Mouse (Mus musculus) hindlimb bud, embryonic 11.5 days (tissue): ENCODE data around the gene Gab1.

ENCODE experiments used
- DNase-seq: peaks from one replicate; pipeline ENCODE4 v3.0.0-alpha.2; 2012; ENCODE audit warnings: low read depth, low spot score; ENCODE audit errors: extremely low spot score

Gab1 gene

DNA sequence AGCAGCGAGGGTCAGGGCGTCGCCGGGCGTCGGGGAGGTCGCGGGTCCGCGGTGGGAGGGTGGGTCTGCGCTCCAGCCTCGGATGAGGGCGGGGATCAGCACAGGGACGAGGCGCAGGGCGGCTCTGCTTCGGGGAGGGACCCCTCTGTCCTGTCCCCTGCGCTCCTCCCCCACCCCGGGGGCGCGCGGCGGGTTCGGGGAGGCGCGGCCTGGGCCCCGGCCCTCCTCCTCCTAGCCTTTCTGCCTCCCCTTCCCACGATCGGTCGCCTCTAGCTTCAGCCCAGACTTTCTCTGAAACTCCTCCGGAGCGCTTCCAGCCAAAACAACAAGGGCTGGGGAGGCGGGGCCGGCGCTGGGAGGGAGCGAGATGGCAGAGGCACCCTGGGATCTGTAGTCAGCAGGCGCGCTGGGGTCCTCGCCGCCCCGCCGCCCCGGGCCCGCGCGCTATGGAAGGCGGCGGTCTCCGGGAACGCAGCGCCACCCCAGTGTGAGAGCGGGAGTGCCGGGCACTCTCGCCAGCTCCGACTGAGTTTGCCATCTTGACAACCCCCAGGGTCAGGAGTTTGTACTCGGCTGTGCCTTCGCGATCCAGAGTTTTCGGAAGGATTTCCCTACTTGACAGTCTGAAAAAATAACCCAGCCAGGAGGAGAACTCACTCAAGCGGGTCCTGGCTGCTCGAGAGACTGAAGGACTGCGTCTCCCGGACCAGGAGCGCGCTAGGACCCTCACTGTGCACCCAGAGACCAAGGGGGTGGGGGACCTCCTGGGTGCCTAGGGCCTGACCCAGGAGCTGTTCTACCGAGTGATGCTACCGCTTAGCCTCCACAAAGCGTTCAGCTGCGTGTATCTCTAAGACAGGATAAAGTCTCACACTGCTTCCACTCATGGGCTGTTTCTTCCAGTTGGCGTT is at the start of gene Gab1:
Gene Gab1 (minus strand): TSS at position 324 of the 911 bp plus-strand sequence.
- DNase-seq, result no peak

DNA sequence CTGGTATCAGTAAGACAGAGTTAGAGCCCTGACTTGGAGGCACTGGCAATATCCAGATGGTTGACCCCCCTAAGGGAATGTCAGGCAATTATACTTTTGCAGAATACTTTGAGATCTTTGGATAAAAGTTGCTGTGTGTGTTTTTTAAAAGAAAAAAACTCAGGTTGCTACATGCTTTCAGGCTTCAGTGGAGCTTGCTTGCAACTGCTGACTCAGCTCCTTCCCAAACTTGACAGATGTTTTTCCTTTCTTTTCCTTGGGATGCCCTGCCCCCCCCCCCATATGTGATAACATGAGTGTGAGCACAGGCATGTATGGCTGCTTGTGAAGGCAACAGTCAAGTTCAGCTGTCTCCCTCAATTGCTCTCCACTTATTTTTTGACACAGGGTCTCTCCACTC is 48.5 kb upstream of the Gab1 start:
- no peak for DNase-seq

DNA sequence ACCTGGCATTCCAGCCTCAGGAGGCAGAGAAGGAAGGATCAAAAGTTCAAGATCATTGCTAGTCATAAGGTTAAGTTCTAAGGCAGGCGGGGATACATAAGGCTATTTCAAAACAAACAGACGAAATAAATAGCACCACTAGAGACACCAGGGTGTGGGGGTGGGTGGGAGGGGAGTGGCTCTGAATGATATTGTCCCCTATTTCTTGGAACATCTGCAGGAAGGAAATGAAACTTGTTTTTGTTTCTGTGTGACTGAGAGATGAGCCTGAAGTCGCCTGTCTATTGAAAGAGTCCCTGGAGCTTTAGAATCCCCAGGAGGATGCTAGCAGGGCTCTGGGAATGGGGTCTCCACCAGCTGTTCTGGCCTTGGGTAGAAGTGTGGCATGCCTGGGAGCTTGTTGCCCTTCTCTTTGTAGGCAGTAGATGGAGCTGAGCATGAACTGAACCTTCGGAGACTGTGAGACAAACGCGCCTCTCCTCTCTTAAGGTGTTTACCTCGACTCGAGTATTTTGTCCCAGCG is 43.5 kb upstream of the Gab1 start:
- no peak for DNase-seq

DNA sequence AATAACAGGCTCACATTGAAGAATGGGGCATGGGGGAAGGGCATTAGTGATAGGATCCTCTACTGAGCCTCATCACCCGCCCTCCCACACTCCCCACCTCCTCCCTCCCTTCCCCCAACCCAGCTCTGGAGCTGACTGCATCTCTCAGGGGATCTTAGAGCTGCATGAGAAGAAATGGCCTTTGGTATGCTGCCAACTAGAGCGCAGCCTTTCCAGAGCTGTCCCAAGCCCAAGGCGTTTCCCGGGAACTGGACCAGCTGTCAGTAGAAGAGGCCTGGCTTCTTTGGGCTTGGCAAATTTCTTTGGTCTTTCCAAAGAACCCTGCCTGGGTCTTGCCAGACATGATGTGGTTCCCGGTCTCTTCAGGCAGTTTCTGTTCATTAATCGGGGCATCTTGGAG is 42.3 kb upstream of the Gab1 start:
- no peak for DNase-seq

DNA sequence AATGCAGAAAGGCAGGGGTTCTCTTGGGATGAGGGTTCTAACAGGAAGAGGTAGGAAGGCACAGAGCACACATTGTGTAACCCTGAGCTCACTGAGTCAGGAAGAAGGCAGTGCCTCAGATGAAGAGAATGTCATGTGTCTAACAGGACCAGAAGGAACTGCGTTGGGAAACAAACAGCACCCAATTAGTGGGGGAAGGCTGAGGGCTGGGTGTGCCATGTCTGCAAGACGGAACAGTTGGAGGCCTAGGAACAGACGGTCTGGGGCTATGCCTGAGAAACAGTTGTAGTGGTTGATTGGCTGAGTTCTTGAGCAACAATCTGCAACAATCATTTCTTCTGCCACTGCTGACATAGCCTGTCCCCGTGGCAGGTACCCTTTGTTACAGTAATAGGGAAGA is 38.8 kb upstream of the Gab1 start:
- DNase-seq, result no peak

DNA sequence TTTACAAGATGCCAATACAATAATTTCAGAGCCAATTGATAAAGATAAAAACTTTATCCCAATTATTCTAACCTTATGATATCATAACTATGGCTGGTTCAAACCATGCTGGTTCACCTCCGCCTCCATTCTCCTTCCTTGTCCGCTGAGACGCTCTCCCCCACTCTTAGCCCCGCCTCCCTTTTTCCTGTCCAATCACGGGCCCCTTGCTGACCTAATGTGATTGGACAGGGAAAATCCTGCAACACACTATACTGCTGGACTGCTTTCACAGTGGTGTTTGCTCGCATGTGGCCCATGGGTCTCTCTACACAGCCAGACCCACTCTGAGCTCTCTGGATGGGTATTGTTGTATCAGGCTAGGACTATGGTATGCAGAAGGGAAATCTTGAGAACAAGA is 38.2 kb upstream of the Gab1 start:
- no peak for DNase-seq

DNA sequence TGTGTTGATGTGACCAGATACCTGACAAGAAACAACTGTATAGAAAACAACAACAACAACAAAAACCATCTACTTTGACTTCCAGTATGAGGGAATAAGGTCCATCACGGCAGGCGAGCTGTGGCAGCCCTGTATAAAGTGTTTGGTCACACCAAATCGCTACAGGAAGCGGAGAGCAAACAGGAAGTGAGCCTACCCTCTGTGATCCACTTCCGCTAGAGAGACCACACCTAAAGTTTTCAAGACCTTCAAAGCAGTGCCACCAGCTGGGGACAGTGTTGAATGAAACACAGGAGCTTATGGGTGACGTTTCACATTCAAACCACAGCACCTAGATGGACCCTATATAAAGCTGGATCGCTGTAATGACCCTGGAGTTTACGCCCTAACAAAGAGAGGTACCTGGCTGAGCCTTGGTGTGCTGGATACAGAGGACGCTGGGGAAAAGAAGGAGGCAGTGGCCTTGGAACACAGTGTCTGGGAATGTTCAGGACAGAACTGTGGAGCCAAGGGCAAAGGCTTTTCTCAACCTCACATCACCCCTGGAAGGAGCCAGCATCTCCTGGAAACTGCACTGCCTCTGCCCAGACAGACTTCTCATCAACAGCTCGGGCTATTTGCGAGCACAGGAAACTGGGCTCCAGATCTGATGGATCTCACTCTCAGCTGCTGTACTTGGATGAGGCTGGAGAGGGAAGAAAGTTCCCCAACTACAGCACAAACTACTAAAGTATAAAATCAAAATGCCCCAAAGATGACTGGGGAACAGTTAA is 36.3 kb upstream of the Gab1 start:
- no peak for DNase-seq

DNA sequence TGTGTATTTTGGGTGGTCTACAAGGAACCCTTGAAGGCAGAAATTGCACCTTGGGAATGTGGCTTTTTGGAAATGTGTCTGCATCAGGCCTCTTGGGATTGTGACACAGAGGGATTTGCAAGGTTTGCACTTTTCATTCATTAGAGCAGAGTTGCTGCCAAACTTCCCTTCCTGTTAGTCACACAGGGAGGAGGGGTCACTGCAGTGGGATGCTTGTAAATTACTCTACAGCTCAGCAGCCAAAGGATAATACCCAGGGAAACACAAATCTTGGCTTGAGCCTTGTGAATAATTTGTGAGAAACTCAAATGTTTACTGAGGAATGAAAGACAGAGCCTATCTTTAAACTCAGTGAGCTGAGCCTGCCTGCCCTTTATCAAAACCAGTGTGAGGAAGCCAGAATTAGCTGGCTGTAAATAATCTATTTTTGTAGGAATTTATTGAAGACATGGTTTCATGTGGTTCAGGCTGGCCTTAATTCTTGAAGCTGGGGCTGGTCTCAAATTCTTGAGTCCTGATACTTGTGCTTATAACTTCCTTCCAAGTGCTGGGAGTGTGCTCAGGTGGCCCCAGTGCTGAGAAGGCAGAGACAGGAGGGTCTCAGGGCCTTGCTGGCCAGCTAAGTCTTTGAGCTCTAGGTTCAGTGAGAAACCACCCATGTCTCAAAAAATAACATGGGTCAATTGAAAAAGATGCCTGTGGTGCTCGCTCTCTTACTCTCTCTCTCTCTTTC is 32.9 kb upstream of the Gab1 start:
- no peak for DNase-seq

DNA sequence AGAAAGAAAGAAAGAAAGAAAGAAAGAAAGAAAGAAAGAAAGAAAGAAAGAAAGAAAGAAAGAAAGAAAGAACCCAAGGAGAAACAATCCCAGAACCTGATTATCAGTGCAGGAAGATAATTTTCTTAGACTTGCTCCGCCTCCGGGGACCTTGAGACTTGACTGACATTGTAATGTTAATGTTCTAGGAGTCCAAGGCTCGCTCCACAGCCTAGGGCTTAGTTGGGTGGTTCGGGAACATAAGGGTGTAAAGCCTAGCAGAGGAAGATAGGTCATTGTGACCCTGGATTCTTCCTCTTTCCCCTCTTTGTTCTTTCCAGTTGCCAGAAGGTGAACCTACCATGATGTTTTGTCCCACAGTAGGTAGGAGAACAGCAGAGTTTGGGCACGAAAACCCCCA is 31.1 kb upstream of the Gab1 start:
- no peak for DNase-seq

DNA sequence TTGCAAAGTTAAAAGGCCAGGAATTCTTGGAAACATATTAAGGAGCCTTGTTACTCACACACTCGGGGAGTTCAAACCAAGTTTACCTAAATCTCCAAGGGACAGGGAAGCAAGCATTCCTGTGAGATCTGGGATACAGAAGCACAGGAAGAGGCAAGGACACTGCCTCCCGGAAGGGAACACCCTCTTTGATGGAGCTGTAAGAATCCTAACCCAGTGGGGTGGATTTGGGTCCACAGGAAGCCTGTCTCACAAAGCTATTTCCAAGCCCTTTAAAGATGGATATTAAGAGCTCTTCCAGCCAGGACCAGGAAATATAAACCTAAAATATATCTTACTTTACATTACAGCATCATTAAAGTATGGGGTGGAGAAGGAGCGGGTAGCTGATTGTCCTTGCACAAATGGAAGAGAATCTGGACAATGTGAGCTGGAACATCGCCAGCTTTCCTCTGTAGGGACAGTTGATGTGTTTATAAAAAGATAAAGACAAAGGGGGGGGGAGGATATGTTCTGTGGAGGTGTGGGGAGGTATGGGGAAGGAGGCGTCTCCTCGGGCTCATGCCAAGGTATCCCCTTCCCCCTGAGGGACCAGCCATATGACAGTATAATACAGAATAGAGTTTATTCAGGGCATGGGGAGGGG is 28.1 kb upstream of the Gab1 start:
- no peak for DNase-seq

DNA sequence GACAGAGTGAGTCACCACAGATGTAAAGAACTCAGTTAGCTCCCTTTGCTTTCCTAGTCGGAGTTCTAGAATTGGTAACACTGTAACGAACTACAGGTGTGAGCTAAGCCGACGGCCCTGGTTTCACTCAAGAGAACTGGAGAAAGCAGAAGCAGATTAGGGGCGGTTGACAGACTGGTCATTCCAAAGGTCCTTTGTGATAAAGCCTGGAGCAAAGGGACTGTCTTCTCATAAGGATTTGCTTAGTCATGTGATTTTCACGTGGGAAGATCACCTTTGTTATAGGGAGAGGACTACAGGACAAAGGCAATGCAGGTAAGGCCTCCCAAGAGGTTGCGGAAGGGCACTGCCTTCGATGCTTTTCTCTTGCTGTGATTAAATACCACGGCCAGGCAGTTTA is 22.0 kb upstream of the Gab1 start:
- no peak for DNase-seq

DNA sequence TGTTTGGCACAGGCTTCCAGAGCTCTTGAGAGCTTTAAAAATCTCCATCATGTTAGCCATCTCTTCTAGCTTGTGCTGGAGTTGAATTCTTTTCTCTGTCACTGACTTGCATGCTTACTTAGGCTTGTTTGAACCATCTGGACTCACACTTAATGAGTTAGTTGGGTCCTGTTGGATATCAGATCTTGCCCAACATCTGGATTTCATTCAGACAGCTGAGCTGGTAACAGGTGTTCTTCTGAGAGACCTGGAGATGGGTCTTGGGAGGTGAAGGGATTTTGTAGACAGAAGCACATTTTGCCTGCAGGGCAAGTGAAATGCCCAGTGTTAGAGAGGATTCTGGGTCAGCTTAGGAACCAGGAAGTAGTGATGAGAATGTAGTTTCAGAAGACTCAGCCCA is 19.0 kb upstream of the Gab1 start:
- no peak for DNase-seq

DNA sequence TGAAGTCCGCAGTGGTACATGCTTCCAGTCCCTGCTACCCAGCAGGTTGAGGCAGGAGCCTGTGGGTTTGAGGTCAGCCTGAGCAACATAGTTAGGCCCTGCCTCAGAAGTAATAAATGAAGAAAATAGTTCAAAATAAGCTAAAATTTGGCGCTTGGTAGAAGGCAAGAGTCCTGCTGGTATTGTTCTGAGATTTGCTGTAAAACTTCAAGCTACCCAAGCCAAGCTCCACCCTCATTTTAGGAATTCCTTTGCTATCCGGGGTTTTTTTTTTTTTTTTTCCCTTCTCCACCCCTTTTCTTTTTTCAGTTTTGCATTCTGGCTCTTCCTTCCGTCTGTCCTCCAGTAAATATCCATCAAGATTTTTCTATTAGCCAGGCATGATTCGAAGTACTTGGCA is 15.7 kb upstream of the Gab1 start:
- DNase-seq, result no peak

DNA sequence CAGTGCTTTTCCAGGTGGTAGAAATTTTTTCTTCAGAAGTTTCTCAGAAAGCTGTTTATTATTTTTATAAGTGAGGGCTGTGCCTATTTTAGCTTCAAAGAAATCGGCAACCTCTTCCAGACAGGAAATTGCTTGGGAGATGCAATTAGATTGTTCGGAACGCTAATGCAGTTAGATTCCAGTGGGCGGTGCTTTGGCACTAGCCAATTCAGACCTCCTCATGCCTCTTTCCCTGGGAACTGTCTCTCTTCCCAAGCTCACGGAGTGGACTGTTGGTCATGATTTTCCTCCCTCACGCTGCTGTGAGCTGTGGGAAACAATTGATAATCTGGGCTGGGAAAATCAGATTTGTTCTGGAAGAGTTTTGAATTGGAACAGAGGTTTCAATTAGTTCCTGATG is 15.1 kb upstream of the Gab1 start:
- no peak for DNase-seq

DNA sequence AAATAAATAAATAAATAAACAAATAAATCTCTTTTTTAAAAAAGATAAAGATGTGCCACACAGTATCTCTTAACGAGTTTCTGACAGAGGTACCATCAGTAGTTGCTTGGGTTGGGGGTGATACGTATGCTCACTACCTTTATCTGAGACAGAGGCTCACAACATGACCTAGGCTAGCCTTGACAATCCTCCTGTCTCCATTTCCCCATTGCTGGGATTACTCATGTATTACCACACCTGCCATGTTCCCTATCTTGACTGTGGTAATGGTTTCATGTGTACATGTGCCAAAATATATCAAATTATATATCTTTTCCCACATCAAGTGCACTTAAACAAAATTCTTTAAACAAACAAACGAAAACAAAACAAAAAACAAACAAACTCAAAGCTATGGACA is 14.2 kb upstream of the Gab1 start:
- no peak for DNase-seq

DNA sequence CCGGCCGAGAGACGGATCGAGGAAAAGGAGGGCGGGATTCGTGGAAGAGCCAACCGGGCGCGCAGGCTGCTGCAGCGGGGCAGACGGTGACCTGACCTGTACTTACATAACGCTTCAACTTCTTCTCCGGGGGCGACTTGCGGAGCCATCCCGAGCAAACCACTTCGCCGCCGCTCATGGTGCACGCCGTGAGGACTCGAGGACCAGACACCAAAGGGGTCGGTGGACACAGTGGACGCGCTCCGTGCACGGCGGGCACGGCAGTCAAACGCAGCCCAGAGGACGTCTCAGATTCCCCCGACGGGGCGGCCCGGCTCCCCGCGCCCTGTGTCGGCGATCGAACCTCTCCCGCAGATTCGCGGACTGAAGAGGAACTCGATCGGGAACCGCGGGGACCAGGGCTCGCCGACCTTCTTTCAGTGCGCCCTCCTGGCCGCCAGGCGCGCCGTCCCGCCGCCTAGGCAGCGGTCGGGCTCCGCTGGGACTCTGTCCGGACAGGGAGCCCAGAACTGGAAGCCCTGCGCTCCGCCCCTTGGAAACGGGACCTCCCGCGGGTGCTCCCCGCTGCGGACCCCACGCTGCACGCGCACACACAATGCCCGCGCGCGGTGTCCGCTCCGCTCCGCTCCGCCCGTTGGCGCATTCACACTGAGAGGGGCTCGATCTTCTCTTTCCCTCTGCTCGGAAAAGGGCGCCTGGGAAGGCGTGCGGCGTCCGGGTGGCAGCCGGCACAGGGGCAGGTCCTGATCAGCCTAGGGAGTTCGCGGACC is 708 bp downstream of the Gab1 start:
- no peak for DNase-seq

DNA sequence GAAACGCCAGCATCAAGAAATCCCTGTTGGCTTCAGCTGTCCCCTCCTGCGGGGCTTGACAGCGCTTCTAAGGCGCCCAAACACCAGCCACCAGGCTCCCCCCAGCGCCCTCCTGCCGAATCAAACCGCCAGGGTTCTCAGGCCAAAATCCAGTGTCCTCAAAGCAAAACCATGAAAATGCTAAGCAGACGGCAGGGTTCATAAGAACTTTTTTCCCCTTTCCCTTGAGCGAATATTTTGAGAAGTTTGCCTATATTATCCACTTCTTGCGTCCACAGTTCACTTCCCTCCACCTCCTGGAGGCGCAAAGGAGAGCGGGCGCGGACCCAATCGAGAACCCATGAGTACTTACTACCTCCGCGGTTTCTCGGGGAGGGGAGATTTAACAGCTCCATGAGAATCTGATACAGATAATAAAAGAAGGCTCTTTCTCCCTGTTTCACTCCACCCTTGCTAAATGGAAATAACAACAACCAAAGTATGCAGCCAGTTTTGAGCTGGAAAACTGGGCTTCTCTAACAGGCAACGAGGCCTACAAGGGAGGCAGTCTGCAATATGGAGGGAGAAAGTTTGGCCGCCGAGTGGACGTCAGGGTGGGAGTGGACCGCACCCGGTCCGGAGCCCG is 1.4 kb downstream of the Gab1 start:
- no peak for DNase-seq

DNA sequence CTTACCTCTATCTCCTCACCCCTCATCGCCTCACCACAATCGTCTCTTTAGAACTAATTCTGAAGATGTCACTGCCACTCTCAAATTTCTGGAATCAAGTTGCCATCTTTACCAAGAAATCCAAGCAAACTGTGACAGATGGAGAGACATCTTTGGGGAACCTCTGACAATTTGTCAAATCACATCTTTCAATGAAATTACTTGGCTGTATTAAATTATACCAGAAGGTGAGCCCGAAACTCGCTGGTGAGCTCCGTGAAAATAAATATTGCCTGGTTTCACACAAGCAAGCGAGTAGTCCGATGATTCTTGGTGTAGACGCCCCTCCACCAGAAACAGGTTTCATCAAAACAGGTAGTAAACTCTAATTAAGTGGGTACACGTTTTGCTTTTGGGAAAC is 2.2 kb downstream of the Gab1 start:
- DNase-seq, result no peak

DNA sequence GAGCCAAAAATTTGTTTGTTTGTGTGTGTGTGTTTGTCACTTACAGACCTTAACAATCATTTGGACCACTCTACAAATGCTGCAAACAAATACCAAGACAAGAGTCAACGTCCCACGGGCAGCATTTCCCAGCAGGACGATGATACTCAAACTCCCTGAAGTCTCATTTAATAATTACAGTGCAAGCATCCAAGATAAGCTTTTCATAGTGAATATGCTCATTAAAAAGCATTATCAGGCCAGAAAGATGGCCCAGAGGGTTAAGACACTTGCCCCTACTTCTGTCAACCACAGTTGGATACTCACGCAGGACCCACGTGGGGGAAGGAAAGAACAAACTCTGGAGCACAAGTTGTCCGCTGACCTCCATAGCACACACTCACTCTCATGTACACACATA is 4.8 kb downstream of the Gab1 start:
- no peak for DNase-seq
